Mouse (Mus musculus): ENCODE results near the gene Cd99l2.

DNA sequence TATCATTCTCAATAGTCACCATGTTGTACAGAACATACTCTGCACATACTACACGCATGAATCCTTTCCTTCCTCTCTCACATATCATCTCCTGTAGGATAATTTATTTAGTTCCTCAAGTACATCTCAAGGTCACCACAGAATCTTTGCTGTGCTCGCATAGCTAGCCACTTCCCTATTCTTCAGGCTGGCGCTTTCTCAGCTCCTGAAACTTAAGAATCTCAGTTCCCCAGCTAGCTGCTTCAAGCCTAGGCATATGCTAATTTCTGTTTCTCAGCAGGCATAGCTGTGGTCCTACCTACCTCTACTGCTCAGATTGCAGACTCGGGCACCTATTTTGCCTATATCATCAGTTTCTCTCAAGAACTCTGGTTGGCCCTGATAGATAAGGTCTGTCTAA, 96.3 kb downstream of the Cd99l2 start:
- TF ChIP-seq CTCF (IDR thresholded peaks at IDR 0.05; ENCODE audit: extremely low read depth, insufficient read depth, low read length) (no peak), POLR2A (IDR thresholded peaks at IDR 0.05; ENCODE audit: extremely low read depth, insufficient read depth, low read length) (no peak)

All from cortical plate, adult 2 months (tissue).